Mouse (Mus musculus): ENCODE data around the gene Fastk. TPM values are rescaled to one million over a fixed set of nuclear protein-coding genes. Genes with fewer than 3 reads are reported as not detected.

The Fastk gene
- polyA plus RNA-seq, 1 experiment = 230 TPM

DNA sequence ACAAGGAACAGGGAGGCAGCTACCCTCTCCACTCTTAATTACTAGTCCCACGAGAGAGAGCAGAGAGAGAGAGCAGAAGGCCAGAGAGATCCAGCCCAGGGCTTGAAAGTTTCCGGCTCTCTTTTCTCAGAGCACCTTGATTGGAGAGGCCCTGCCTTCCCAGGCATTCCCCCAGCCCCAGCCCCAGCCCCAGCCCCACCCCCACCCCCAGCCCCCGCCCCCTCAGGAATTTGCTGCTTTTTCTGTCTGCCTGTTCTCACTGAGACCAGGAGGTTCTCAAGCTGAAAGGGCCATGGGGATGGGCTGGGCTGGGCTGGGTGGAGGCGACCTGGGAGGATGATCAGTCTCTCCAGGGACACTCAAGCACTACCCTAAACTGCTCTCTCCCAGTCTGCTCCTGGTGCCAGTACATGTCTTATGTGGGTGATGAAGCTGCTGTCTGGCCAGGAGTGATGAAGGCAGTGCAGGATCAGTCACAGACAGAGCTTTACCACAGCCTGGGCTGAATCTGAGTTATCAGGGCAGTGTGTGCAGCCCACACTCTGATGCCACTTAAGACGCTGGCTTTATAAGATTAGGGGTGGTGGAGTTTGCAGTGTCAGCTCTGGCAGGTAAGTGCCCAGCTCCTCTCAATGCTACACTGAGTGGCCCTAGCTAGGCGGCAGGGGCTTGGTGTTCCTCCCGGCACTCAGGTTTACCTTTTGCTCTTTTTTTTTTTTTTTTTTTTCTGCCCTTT lies 28.0 kb upstream of the Fastk start:
- TF ChIP-seq POLR2A (IDR thresholded peaks at IDR 0.05; ENCODE audit: low read depth, low read length) = no peak
- no peak for TF ChIP-seq CTCF (IDR thresholded peaks at IDR 0.05; ENCODE audit: extremely low read depth, insufficient read length, insufficient replicate concordance, low read depth, low read length)
- H3K36me3 ChIP-seq (ENCODE audit: control insufficient read depth, insufficient read depth, low read length) = peaks cover 11% of the 10 kb centered on the region
- H3K4me1 ChIP-seq (ENCODE audit: control insufficient read depth, insufficient read depth, insufficient read length, low read length) = peaks cover 22% of the 10 kb centered on the region
- H3K27me3 ChIP-seq (ENCODE audit: control insufficient read depth, insufficient read depth, low read length) = no peaks in the 10 kb centered on the region
- no peak overlapping the region for H3K4me3 ChIP-seq (ENCODE audit: low read depth, low read length)
- 72% methylated on average over 7 of the region's 7 CpGs for WGBS
- H3K27ac ChIP-seq (ENCODE audit: insufficient read depth, low read depth, low read length) = no peak overlapping the region

DNA sequence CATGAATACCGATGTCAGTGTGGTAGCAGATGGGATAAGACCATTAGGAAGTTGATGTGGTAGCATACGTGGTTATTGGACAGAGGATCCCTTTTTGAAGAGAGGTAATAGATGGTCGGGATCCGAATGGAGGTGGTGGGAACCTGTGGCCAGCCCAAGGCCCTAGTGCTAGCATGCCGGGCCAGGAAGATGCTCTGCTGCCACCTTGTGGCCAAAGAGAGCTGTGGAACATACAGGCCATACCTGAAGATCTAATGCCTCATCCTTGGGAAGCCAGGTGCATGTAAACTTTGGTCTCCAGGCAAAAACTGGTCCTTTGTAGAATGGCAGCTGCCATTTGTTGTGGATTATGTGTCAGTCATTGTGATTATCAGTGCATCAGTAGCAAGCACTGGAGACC lies 25.5 kb upstream of the Fastk start:
- Histone ChIP-seq H3K4me1 (ENCODE audit: control insufficient read depth, insufficient read depth, insufficient read length, low read length) (peaks cover 16% of the 10 kb centered on the region), H3K27ac (ENCODE audit: insufficient read depth, low read depth, low read length) (no peak overlapping the region), H3K36me3 (ENCODE audit: control insufficient read depth, insufficient read depth, low read length) (no peaks in the 10 kb centered on the region), H3K4me3 (ENCODE audit: low read depth, low read length) (no peak overlapping the region), H3K27me3 (ENCODE audit: control insufficient read depth, insufficient read depth, low read length) (no peaks in the 10 kb centered on the region)
- TF ChIP-seq POLR2A (IDR thresholded peaks at IDR 0.05; ENCODE audit: low read depth, low read length) (no peak), CTCF (IDR thresholded peaks at IDR 0.05; ENCODE audit: extremely low read depth, insufficient read length, insufficient replicate concordance, low read depth, low read length) (peak; percentile 94)
- WGBS = 9% methylated on average over 5 of the region's 5 CpGs

DNA sequence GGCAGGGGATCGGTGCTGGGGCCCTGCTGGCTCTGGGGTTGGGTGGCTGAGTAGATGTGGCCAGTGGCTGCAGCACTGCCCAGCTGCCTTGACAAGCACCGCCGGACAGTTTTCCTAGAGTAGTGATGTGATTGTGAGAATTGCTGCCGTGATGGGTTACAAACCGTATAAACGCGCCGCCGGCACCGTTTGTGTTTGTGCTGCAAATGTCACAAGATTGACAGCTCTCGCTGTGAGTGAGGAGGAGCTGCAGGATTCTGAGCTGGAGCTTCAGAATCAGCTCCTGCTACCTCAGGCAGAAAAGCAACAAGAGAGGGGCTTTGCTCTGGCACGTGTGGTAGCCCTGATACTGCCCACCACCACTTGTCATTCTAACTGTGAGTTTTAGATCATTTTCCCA lies 21.7 kb upstream of the Fastk start:
- no peak overlapping the region for H3K27ac ChIP-seq (ENCODE audit: insufficient read depth, low read depth, low read length)
- H3K4me3 ChIP-seq (ENCODE audit: low read depth, low read length) = no peak overlapping the region
- no peak for TF ChIP-seq POLR2A (IDR thresholded peaks at IDR 0.05; ENCODE audit: low read depth, low read length)
- TF ChIP-seq CTCF (IDR thresholded peaks at IDR 0.05; ENCODE audit: extremely low read depth, insufficient read length, insufficient replicate concordance, low read depth, low read length) = no peak
- no peaks in the 10 kb centered on the region for H3K27me3 ChIP-seq (ENCODE audit: control insufficient read depth, insufficient read depth, low read length)
- WGBS = 83% methylated on average over 12 of the region's 12 CpGs
- no peaks in the 10 kb centered on the region for H3K36me3 ChIP-seq (ENCODE audit: control insufficient read depth, insufficient read depth, low read length)
- H3K4me1 ChIP-seq (ENCODE audit: control insufficient read depth, insufficient read depth, insufficient read length, low read length) = no peaks in the 10 kb centered on the region

DNA sequence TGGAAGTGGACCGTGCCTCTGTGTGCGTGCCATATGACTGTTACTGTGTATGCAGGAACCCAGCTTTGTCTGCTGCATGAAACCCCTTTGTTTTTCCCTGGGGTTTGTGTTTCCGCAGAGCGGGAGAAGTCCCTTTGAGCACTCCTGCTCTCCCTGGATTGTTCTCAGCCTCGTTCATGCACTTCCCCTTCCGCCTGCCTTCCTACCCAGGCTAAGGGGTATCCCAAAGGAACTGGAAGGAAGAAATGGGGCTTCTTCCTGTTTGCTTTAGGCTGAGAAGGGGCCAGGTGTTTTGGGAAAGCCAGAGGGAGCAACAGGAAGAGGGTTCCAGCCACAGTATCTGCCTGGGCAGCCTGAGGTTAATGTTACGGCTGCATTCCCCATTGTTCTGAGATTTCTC lies 10.5 kb upstream of the Fastk start:
- TF ChIP-seq CTCF (IDR thresholded peaks at IDR 0.05; ENCODE audit: extremely low read depth, insufficient read length, insufficient replicate concordance, low read depth, low read length) (no peak), POLR2A (IDR thresholded peaks at IDR 0.05; ENCODE audit: low read depth, low read length) (no peak)
- no peaks in the 10 kb centered on the region for H3K27me3 ChIP-seq (ENCODE audit: control insufficient read depth, insufficient read depth, low read length)
- no peak overlapping the region for H3K4me3 ChIP-seq (ENCODE audit: low read depth, low read length)
- H3K36me3 ChIP-seq (ENCODE audit: control insufficient read depth, insufficient read depth, low read length) = no peaks in the 10 kb centered on the region
- no peak overlapping the region for H3K27ac ChIP-seq (ENCODE audit: insufficient read depth, low read depth, low read length)
- WGBS = 77% methylated on average over 7 of the region's 7 CpGs
- peaks cover 11% of the 10 kb centered on the region for H3K4me1 ChIP-seq (ENCODE audit: control insufficient read depth, insufficient read depth, insufficient read length, low read length)

DNA sequence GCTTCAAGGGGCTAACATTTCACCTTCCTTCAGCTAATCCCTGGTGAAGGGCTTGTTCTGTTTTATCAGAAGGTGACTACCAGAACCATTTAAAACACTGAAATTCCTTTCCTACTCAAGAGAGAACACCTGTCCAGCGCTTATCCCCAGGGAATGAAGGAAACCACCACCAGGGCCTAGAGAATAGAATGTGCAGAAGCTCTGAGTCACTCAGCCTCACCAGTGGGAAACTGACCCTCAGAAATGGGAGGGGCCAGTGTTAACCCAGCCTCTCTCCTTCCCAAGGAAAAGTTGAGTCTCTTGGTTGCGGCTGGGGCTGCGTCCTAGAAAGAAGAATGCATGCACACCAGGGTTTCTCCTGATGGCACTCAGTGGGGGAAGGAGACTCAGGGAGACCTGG lies 10.0 kb upstream of the Fastk start:
- no peak overlapping the region for H3K4me3 ChIP-seq (ENCODE audit: low read depth, low read length)
- H3K4me1 ChIP-seq (ENCODE audit: control insufficient read depth, insufficient read depth, insufficient read length, low read length) = peaks cover 11% of the 10 kb centered on the region
- no peaks in the 10 kb centered on the region for H3K36me3 ChIP-seq (ENCODE audit: control insufficient read depth, insufficient read depth, low read length)
- TF ChIP-seq POLR2A (IDR thresholded peaks at IDR 0.05; ENCODE audit: low read depth, low read length) = no peak
- no peak for TF ChIP-seq CTCF (IDR thresholded peaks at IDR 0.05; ENCODE audit: extremely low read depth, insufficient read length, insufficient replicate concordance, low read depth, low read length)
- no peaks in the 10 kb centered on the region for H3K27me3 ChIP-seq (ENCODE audit: control insufficient read depth, insufficient read depth, low read length)
- WGBS = 80% methylated on average over 3 of the region's 3 CpGs
- no peak overlapping the region for H3K27ac ChIP-seq (ENCODE audit: insufficient read depth, low read depth, low read length)

DNA sequence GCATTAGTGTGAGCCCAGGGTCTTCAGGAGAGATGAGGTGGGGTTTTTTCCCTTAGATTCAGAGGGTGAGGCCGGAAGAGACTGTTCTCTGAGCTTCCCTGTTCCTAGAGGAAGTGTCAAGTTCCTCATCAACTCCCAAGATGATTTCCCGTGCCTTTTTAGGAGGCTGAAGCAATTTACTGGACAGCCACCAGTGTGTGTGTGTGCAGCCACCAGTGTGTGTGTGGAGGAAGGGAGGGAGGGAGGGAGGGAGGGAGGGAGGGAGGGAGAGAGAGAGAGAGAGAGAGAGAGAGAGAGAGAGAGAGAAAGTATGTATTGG lies 8.9 kb upstream of the Fastk start:
- Histone ChIP-seq H3K27me3 (ENCODE audit: control insufficient read depth, insufficient read depth, low read length) (no peaks in the 10 kb centered on the region), H3K27ac (ENCODE audit: insufficient read depth, low read depth, low read length) (no peak overlapping the region), H3K4me1 (ENCODE audit: control insufficient read depth, insufficient read depth, insufficient read length, low read length) (peaks cover 11% of the 10 kb centered on the region), H3K36me3 (ENCODE audit: control insufficient read depth, insufficient read depth, low read length) (no peaks in the 10 kb centered on the region), H3K4me3 (ENCODE audit: low read depth, low read length) (no peak overlapping the region)
- WGBS = 41% methylated on average over 2 of the region's 2 CpGs
- TF ChIP-seq CTCF (IDR thresholded peaks at IDR 0.05; ENCODE audit: extremely low read depth, insufficient read length, insufficient replicate concordance, low read depth, low read length) = no peak
- no peak for TF ChIP-seq POLR2A (IDR thresholded peaks at IDR 0.05; ENCODE audit: low read depth, low read length)

DNA sequence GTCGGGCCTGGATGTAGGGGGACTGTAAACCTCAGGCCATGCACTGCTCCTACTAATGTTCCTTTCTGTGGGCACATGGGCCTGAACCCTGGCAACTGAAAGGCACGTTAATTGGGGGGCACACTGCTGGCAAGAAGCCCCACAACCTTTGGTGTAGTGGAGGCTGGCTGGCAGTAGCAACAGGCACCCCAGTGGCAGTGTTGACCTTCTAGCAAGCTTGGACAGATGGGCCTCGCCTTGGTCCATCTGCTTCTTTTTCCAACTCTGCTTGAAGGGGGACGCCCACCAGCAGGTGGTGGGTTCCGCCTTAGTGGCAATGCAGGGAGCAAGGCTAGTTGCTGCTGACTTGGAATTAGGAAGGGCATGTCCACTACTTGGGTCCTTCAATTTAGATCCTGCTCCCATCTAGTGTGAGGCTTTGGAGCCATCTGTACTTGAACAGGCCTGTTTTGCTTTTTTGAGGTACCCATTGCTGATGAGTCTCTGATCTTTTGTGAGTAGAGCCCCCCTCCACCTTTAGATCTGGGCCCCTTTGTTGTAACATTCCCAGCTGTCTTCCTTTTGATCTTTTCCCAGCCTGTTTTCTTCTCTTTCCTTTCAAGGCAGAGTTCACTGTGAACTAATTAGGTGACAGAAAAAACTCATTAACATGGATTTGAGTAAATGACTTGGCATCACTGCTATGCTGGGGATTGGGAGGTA lies 8.3 kb upstream of the Fastk start:
- 33% methylated on average over 5 of the region's 5 CpGs for WGBS
- Histone ChIP-seq H3K27me3 (ENCODE audit: control insufficient read depth, insufficient read depth, low read length) (no peaks in the 10 kb centered on the region), H3K36me3 (ENCODE audit: control insufficient read depth, insufficient read depth, low read length) (no peaks in the 10 kb centered on the region), H3K4me1 (ENCODE audit: control insufficient read depth, insufficient read depth, insufficient read length, low read length) (peaks cover 11% of the 10 kb centered on the region), H3K4me3 (ENCODE audit: low read depth, low read length) (peak overlapping the region; percentile 92), H3K27ac (ENCODE audit: insufficient read depth, low read depth, low read length) (no peak overlapping the region)
- TF ChIP-seq POLR2A (IDR thresholded peaks at IDR 0.05; ENCODE audit: low read depth, low read length) (no peak), CTCF (IDR thresholded peaks at IDR 0.05; ENCODE audit: extremely low read depth, insufficient read length, insufficient replicate concordance, low read depth, low read length) (no peak)

Data from small intestine, adult 2 months (tissue).